Mouse (Mus musculus): ENCODE measurements around the gene Dohh. TPM values are rescaled to one million over a fixed set of nuclear protein-coding genes. Genes with fewer than 3 reads are reported as not detected.

The Dohh gene
- polyA plus RNA-seq, 1 experiment from 2014 or later, result 101 TPM

DNA sequence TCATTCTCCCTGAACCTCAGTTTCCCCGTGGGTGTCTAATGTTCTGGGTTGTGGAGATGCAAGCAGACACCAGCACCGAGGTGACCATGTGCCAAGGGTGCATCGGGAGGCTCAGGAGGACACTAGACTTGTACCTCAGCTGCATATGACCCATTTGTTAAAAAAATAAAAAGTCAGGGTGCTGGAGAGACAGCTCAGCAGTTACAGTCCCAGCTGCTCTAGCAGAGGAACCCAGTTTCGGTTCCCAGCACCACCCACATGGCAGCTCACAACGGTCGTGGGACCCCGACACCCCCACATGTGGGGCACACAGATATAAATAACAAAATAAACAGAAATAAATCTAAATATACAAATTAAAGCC lies 44.3 kb downstream of the Dohh start:
- peaks cover 65% of the 10 kb centered on the region for H3K4me1 ChIP-seq

DNA sequence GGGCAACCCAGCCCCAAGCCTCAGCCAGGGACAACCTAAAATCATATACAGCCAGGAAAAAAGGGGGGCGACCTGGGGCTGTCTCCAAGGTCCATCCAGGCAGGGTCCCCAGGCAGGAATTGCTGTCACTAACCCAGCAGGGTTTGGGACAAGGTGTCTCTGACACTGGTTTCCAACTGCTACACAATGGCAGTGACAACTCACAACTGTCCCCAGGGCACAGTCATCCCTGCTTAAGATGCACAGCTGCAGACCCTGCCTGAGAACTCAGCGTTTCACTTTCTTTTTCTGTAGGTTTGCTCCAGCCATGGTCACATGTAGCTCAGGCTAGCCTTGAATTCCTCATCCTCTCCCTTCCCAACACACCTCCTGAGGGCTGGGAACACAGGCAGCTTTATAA lies 44.9 kb downstream of the Dohh start:
- peak overlapping the region; percentile 85 for H3K4me3 ChIP-seq
- no peaks in the 10 kb centered on the region for H3K36me3 ChIP-seq
- peaks cover 70% of the 10 kb centered on the region for H3K4me1 ChIP-seq
- H3K27me3 ChIP-seq (ENCODE audit: low read depth, poor library complexity, severe bottlenecking), result peaks cover 87% of the 10 kb centered on the region
- DNase-seq (ENCODE audit: low spot score), result no peak
- no peak overlapping the region for H3K27ac ChIP-seq
- H3K9me3 ChIP-seq (replicated peaks), result no peaks in the 10 kb centered on the region
- WGBS, result 22% methylated on average over 2 of the region's 2 CpGs

More for the DNA sequence above, 44.3 kb downstream of the Dohh start:
- Histone ChIP-seq H3K27ac (no peak overlapping the region), H3K9me3 (replicated peaks) (no peaks in the 10 kb centered on the region), H3K27me3 (ENCODE audit: low read depth, poor library complexity, severe bottlenecking) (peaks cover 87% of the 10 kb centered on the region), H3K36me3 (no peaks in the 10 kb centered on the region), H3K4me3 (no peak overlapping the region)
- WGBS, result 91% methylated on average over 7 of the region's 7 CpGs
- no peak for DNase-seq (ENCODE audit: low spot score)

DNA sequence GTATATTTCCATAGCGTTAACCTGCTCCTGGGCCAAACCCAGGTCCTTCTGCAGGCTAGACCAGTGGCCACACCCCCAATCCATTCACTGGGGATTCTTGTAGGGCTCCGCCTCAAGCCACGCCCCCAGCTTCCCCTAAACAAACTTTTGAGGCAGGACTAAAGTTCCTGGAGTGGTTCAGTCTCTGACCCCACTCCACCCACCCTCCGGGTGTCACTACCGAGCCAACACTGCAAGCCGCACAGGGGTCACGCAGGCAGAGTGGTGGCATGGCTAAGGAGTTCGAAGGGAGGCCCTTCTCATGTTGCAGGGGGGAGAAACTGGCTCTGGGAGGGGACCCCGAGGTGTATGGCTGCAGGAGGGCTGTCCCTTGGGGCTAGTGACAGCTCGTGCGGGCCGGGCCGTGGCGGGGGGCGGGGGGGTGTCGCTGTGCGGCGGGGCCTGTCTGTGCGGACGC lies 45.4 kb downstream of the Dohh start:
- Histone ChIP-seq H3K4me1 (peaks cover 70% of the 10 kb centered on the region), H3K9me3 (replicated peaks) (no peaks in the 10 kb centered on the region), H3K4me3 (peak overlapping the region; percentile 85), H3K27me3 (ENCODE audit: low read depth, poor library complexity, severe bottlenecking) (peaks cover 85% of the 10 kb centered on the region), H3K36me3 (no peaks in the 10 kb centered on the region), H3K27ac (peak overlapping the region; percentile 93)
- peak; percentile 77 for DNase-seq (ENCODE audit: low spot score)
- WGBS, result under 1% methylated on average over 19 of the region's 20 CpGs

DNA sequence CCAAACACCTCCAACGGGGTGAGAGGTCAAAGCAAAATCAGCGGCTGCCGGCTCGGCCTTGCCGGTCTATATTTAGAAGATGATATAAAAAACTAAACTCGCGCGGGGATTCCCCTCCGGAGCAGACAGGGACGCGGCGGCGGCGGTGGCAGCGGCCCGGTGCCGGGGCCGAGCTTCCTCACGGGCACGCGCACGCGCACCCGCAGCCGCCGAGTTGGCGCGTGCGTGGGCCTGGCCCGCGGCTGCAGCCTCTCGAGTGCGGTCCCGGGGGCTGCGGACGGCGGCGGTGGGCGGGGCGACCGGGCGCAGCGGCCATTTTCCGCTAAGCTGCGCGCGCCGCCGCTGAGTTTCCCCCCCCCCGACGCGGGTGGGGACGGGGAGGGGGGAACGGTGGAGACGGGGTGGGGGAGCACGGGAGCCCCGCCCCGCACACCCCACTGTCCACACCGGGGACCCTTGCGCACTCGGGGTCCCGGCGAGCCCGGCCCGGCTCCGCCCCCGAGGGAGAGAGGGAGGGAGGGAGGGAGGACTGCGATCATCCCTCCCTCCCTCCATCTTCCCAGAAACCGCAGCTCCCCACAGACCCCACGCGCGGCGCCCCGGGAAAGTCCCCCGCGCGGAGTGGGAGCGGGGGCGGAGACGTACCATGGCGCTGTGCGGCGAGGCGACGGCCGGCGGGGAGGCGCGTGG lies 46.1 kb downstream of the Dohh start:
- H3K9me3 ChIP-seq (replicated peaks), result no peaks in the 10 kb centered on the region
- H3K27me3 ChIP-seq (ENCODE audit: low read depth, poor library complexity, severe bottlenecking), result peaks cover 85% of the 10 kb centered on the region
- peak overlapping the region; percentile 93 for H3K27ac ChIP-seq
- H3K4me3 ChIP-seq, result peak overlapping the region; percentile 85
- peaks cover 65% of the 10 kb centered on the region for H3K4me1 ChIP-seq
- DNase-seq (ENCODE audit: low spot score), result peak; percentile 85
- WGBS, result under 1% methylated on average over 66 of the region's 89 CpGs
- H3K36me3 ChIP-seq, result no peaks in the 10 kb centered on the region

DNA sequence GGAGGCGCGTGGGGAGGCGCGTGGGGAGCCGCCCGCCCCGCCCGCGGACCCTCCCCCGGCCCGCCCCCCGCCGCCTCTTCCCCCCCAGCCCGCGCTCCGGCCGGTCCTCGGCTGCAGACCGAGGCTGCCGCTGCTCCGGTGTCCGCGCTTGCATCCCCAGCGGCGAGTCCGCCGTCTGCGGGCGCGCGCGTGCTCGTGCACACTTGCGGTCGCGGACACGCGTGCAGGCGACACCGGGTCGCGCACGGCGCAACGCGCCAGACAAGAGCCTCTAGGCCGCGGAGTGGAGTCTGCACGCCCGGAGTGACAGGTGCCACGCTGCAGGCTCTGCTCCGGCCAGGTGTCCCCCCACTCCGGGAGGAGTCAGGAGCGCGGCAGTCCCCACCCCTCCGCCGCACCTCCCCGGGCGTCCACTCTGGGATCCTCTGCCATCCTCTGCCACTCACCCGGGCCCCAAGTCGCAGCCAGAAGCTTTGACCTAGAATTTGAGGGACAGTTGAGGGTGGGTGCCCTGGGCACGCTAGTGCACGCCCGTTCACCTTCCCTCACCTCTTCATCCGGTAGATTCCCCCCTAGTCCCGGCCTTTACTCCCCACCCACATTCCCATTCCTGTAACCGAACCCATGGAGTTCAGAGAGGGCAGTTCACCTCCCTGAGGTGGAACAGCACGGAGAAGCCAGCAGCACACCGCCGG lies 46.8 kb downstream of the Dohh start:
- Histone ChIP-seq H3K4me1 (peaks cover 58% of the 10 kb centered on the region), H3K9me3 (replicated peaks) (no peaks in the 10 kb centered on the region), H3K27ac (peak overlapping the region; percentile 93), H3K36me3 (no peaks in the 10 kb centered on the region), H3K4me3 (peak overlapping the region; percentile 85), H3K27me3 (ENCODE audit: low read depth, poor library complexity, severe bottlenecking) (peaks cover 84% of the 10 kb centered on the region)
- peak; percentile 59 for DNase-seq (ENCODE audit: low spot score)
- 3% methylated on average over 64 of the region's 70 CpGs for WGBS

DNA sequence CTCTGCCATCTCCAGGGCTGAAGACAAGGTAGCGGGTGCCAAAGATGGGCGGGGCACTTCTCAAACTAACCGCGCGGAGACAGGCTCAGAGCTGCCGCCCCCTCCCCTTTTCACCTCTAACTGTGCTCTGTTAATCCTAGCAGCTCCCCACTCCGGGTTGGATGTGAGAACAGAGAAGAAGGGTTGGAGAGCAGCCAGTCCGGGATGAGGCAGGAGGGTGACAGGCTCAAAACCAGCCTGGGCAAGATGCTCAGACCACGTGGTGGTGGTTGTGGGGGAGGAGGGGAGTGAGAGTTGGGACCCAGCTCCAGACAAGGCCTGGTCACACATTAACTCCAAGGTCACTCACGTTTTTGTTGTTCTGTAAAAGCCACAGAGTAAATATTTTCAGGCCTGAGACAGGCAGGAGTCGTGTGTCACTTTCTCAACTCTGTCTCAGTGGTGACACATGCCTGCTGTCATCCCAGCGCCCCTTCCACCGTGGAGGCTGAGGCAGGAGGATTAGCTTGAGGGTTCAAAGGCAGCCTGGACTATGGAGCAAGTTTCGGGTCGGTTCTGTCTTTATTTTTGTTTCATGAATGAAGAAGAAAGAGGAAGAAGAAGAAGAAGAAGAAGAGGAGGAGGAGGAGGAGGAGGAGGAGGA lies 47.4 kb downstream of the Dohh start:
- no peaks in the 10 kb centered on the region for H3K36me3 ChIP-seq
- H3K4me1 ChIP-seq, result peaks cover 52% of the 10 kb centered on the region
- WGBS, result 15% methylated on average over 15 of the region's 15 CpGs
- peak overlapping the region; percentile 93; the same call in 1 of the 2 replicates for H3K27ac ChIP-seq
- H3K4me3 ChIP-seq, result peak overlapping the region; percentile 85
- DNase-seq (ENCODE audit: low spot score), result no peak
- H3K27me3 ChIP-seq (ENCODE audit: low read depth, poor library complexity, severe bottlenecking), result peaks cover 78% of the 10 kb centered on the region
- H3K9me3 ChIP-seq (replicated peaks), result no peaks in the 10 kb centered on the region

DNA sequence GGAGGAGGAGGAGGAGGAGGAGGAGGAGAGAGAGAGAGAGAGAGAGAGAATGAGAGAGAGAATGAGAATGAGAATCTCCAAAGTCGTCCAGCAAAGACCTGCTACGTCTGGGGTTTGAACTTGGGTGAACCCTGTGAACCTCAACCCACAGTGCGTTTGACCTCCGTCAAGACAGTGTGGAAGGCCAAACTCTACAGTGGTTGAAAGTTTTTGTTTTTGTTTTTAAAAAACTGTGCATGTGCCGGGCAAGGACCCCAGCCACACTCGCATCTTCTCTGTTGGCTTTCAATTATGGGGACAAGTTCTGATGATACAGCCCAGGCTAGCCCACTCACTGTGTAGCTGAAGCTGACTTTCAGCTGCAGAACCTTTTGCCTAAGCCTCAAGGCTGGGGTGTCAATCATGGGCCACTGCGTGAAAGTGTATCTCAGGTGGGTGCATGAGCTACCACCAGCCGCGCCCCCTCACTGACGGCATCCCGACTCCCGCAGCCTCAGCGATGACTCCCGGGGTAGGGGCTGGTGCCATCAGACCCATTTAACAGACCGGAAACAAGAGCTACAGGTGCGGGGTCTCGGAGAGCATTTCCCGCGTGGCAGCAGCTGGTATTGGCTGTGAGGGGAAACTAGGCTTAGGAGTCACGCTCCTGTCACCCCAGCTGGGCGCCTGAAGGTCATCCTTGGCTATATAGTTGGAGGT lies 48.1 kb downstream of the Dohh start:
- 66% methylated on average over 21 of the region's 21 CpGs for WGBS
- peak overlapping the region; percentile 29 for H3K4me3 ChIP-seq
- H3K27me3 ChIP-seq (ENCODE audit: low read depth, poor library complexity, severe bottlenecking), result peaks cover 71% of the 10 kb centered on the region
- H3K9me3 ChIP-seq (replicated peaks), result no peaks in the 10 kb centered on the region
- H3K4me1 ChIP-seq, result peaks cover 45% of the 10 kb centered on the region
- no peaks in the 10 kb centered on the region for H3K36me3 ChIP-seq
- DNase-seq (ENCODE audit: low spot score), result peak; percentile 45
- no peak overlapping the region for H3K27ac ChIP-seq

DNA sequence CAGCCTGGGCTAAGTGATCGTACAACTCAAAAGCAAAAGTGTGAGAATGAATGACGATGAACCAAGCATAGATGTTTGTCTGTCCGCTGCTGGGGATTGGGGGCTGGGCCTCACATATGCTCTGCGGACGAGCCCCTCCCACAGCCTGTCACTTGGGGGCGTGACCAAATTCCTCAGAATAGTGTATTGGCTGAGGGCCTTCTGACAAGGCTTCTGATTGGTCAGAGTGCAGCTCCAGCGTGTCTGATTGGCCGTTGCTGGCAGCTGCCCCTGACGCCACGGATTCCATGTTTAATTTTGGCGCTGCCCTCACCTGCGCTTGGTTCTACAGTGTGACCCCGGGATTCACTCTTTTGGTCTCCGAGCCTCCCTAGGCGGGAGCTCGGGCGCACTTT lies 48.6 kb downstream of the Dohh start:
- DNase-seq (ENCODE audit: low spot score), result peak; percentile 79
- no peaks in the 10 kb centered on the region for H3K9me3 ChIP-seq (replicated peaks)
- H3K36me3 ChIP-seq, result no peaks in the 10 kb centered on the region
- H3K27ac ChIP-seq, result peak overlapping the region; percentile 42; the same call in 1 of the 2 replicates
- H3K27me3 ChIP-seq (ENCODE audit: low read depth, poor library complexity, severe bottlenecking), result peaks cover 66% of the 10 kb centered on the region
- H3K4me1 ChIP-seq, result peaks cover 44% of the 10 kb centered on the region
- H3K4me3 ChIP-seq, result peak overlapping the region; percentile 29
- 5% methylated on average over 17 of the region's 17 CpGs for WGBS

DNA sequence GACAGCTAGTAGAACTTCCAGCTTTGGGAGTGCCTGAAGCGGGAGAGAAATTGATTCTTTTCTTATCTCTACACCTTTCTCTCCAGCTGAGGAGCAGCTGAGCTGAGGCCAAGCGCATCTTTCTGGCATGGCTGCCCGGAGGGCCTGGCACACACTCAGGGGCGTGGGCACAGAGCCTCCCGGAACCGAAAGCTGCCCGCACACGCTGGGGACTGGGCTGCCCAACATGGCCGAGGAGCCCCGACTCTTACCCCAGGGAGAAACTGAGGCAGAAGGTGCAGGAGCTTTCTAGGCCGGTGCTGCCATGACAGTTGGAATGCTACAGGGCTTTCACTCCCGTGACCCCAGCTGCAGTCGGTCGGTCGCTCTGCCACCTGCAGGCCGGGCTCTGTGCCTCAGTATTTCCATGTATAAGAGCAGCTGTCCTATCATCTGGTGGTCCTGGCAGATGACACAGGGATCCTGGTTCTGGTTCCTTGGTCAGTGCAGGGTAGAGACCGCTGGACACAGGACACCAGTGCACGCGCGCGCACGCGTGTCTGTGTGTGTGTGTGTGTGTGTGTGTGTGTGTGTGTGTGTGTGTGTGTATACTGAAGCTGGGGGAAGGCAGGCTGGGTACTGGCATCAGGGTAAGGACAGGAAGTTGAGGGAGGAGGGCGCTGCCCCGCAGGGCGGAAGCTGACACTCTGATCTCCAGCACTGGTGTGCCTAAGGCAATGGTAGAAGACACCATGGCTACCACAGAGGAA lies 49.5 kb downstream of the Dohh start:
- Histone ChIP-seq H3K4me1 (peaks cover 44% of the 10 kb centered on the region), H3K9me3 (replicated peaks) (no peaks in the 10 kb centered on the region; the same call in 1 of the 2 replicates), H3K27me3 (ENCODE audit: low read depth, poor library complexity, severe bottlenecking) (peaks cover 57% of the 10 kb centered on the region), H3K36me3 (no peaks in the 10 kb centered on the region), H3K4me3 (no peak overlapping the region), H3K27ac (no peak overlapping the region; the same call in 1 of the 2 replicates)
- peak; percentile 31 for DNase-seq (ENCODE audit: low spot score)
- 81% methylated on average over 26 of the region's 26 CpGs for WGBS

DNA sequence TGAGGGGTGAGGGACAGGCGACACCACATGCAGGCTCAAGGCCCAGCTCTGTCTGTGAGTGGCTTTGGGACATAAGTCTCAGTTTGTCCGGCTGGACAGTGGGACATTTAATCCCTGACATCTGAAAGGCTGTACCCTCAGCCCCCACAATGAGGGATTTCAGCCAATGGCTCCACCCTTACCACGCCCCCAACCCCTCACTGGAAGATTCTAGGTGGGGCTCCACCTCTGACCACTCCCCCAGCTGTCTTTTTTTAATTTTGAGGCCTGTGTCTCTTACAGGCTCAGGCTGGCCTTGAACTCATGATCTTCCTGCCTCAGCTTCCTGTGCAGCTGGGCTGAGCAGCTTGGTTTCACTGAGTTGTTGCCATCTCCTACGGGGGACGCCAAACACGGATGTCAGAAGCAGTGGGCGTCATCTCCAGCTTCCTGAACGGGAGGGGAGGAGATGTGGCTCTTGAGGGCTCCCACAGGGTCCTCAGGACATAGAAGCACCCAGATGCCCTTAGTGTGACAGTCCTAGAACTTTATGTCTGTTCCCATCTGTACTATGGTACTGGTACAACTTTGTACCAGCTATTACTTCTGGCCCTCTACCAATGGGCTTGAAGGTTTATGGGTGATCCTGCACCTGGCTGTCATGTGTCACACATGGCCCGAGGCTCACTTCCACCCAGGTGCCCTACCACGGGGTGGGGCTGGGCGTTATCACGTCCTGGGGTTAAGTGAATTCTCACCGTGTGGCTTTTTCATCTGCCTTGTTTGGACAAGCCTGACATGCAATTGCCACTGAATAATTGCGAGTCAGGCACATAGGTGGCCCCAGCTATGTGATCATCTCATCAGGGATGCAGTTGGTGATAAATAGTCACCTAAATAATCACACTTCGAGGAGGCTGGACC lies 50.4 kb downstream of the Dohh start:
- Histone ChIP-seq H3K4me1 (peaks cover 37% of the 10 kb centered on the region), H3K4me3 (no peak overlapping the region), H3K36me3 (no peaks in the 10 kb centered on the region), H3K27me3 (ENCODE audit: low read depth, poor library complexity, severe bottlenecking) (peaks cover 50% of the 10 kb centered on the region), H3K9me3 (replicated peaks) (no peaks in the 10 kb centered on the region; the same call in 1 of the 2 replicates), H3K27ac (no peak overlapping the region)
- 62% methylated on average over 15 of the region's 15 CpGs for WGBS
- no peak for DNase-seq (ENCODE audit: low spot score)

DNA sequence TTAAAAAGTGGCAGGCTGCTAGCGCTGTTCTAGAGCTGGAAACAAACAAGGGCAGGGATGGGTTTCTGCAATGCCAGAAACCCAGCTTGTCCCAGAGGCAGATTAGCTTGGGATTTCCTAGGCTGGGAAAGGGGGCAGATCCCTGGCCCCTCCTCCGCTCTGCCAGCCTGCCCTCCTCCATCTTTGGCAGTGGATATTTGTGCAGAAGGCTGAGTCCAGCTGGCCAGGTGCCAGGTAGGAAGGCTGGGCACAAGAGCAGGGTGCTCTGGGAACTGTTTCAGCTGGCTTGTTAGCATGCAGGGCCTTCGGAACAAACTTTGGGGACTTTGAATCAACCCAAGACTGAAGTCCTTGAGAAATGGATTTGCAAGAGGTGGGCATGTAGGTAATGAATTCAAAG lies 51.2 kb downstream of the Dohh start:
- no peaks in the 10 kb centered on the region; the same call in 1 of the 2 replicates for H3K9me3 ChIP-seq (replicated peaks)
- peaks cover 50% of the 10 kb centered on the region for H3K27me3 ChIP-seq (ENCODE audit: low read depth, poor library complexity, severe bottlenecking)
- WGBS, result 76% methylated on average over 3 of the region's 3 CpGs
- peak; percentile 28 for DNase-seq (ENCODE audit: low spot score)
- H3K4me1 ChIP-seq, result peaks cover 32% of the 10 kb centered on the region
- H3K4me3 ChIP-seq, result no peak overlapping the region
- H3K27ac ChIP-seq, result no peak overlapping the region
- H3K36me3 ChIP-seq, result no peaks in the 10 kb centered on the region
